Mouse (Mus musculus) right cerebral cortex, adult 18-20 months (tissue): ENCODE data around the gene Gm20388.

Experiments used
- DNase-seq: peaks from one replicate; pipeline ENCODE4 v3.0.0; 2022; ENCODE audit warnings: mixed read lengths

Gene Gm20388

GRCm38 (mm10) chr8:122134121-122134529, 2223.5 kb downstream of the Gm20388 start:
- DNase-seq: no peak

DNA sequence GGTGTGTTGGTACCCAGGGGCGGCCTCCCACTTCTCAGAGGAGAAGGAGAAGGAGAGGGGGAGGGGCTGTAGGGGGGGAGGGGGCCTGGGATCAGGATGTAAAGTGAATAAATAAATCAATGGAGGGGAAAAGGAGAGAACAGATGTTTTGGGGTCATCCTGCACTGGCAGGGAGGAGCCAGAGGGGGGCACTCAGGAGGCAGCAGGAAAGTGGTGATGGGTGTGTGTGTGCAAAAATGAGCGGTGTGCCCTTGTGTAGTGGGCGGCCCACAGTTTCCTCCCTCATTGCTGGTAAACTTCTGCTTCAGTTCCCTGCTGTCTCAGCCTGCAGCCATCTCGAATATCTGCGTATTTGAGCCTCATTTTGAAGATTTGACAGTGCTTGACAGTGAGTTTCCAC, 2224.9 kb downstream of the Gm20388 start:
- peak; percentile 48 for DNase-seq

GRCm38 (mm10) chr8:122139784-122140183, 2229.1 kb downstream of the Gm20388 start:
- DNase-seq: peak; percentile 29

- DNase-seq: no peak
These were observed 2229.8 kb downstream of the Gm20388 start for GRCm38 (mm10) chr8:122140411-122140810.

- DNase-seq: no peak
These were observed 2231.8 kb downstream of the Gm20388 start for GRCm38 (mm10) chr8:122142428-122142827.

GRCm38 (mm10) chr8:122143231-122143630, 2232.6 kb downstream of the Gm20388 start:
- DNase-seq: no peak

DNA sequence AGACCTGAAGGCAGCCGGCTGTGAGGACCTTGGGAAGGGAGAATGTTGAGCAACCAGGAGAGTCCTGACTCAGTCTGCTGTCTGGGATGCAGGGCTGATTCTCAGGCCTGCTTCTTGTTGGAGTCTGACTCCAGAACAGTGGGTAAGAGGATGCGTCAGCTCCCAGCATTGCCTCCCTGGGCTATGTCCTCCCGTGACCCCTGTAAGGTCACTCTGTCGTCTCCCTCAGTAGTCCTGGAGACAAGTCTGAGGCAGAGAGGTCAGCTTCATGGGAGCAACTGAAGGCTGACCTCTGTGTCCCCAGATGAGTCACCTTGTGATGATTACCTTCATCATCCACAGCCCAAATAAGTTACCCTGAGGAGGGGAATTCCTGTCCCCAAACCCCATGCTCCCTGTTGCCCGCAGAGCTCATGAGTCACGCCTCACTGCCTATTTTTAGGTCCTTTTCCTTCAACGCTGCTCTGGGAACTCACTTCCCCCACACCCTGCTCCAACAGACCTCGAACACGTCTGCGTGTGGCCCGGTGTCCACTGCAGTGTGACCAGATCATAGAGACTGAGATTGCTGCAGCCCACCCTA, 2234.2 kb downstream of the Gm20388 start:
- peak; percentile 39 for DNase-seq

DNA sequence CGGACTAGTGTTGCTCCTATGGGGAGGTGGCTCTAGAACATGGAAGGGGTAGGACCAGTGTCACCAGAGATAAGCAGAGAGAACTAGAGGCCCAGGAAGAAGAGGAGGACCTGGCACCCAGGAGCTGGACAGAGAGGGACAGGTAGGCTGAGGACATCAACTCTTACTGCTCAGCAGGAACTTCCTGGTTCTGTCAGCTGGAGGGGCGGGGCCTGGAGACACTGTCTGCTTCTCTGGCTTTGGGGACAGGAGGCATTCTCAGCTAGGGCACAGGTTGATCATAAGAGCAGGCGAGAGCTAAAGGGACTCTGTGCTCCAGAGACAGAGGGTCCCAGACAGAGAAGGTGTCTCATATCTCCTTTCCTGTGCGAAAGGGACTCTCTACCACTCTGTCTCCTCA, 2238.4 kb downstream of the Gm20388 start:
- no peak for DNase-seq

- no peak for DNase-seq
These were observed 2239.0 kb downstream of the Gm20388 start for GRCm38 (mm10) chr8:122149606-122150005.

DNA sequence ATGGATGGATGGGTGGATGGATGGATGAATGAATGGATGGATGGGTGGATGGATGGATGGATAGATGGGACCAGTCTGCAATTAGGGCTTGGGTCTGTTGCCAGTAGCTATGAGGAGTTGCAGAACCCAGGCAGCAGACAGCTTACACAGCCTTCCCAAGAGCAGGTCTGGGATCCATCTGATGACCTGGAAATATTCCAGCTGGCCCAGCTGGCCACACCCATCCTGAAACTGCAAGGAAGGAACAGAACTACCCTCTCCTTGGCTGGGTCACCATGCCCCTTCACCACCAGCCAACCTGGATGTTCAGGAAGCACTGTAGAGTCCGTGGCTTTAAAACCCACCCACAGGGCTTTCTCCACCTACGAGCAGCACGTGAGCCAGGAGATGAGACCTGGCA, 2240.9 kb downstream of the Gm20388 start:
- DNase-seq: no peak

DNA sequence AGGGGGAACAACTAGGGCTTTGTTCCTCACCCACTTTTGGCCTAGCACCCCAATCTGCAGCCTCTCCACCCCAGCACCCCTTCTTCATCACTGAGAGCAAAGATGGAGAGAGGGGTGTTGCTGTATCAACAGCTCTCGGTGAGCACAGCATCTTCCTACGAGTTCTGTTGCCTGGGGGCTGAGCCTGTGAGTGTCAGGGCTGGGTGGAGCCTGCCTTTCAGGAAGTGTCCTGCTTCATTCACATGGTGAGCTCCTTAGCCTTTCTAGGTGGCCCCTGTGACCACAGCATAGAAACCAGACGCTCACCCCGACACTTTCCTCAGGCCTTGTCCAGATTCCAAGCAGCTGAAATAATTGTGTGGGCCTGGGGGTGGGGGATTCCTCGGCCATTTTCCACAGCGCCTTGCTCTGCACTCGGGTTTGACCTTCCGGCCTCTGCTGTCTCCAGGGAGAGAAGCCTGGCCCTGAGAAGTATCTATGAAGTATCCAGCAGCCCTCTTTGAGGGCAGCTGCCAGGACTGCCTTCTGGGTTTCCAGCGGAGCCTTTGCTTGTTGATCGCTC, 2244.5 kb downstream of the Gm20388 start:
- DNase-seq: no peak

DNA sequence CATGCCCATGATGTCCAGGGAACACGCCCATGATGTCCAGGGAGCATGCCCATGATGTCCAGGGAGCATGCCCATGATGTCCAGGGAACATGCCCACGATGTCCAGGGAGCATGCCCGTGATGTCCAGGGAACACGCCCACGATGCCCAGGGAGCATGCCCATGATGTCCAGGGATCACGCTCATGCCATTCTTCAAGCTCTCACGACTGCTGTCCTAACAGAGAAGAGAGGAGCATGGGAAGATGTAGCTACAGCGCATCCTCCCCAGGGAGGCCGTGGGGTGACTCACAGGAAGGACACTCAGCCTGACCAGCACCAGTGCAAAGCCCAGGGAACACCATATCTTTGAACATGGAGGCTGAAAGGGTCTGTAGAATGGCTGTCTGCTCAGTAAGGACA, 2245.3 kb downstream of the Gm20388 start:
- no peak for DNase-seq

DNA sequence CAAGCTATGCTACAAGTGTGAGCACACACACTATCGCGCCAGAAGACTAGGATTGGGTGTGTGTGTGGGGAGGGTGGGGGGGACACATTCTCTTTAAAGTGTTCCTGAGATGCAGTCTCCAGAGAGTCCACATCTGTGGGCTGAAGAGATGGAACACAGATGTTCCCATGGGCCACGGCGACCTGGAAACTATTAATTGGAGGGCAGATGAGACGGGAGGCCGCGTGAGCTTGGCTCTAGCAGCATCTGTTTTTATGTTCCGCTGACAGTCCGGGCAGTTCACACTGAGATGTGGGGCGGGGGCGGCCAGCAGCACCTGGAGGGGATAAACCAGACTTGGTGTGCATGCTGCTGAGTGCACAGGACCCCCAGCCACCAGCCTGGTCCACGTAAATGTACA, 2247.0 kb downstream of the Gm20388 start:
- DNase-seq: no peak

GRCm38 (mm10) chr8:122160165-122160564, 2249.5 kb downstream of the Gm20388 start:
- DNase-seq: no peak

- DNase-seq: peak; percentile 54
These were observed 2252.4 kb downstream of the Gm20388 start for GRCm38 (mm10) chr8:122162992-122163391.

- no peak for DNase-seq
These were observed 2256.7 kb downstream of the Gm20388 start for GRCm38 (mm10) chr8:122167204-122167860.

- DNase-seq: no peak
These were observed 2258.8 kb downstream of the Gm20388 start for GRCm38 (mm10) chr8:122169446-122169845.

DNA sequence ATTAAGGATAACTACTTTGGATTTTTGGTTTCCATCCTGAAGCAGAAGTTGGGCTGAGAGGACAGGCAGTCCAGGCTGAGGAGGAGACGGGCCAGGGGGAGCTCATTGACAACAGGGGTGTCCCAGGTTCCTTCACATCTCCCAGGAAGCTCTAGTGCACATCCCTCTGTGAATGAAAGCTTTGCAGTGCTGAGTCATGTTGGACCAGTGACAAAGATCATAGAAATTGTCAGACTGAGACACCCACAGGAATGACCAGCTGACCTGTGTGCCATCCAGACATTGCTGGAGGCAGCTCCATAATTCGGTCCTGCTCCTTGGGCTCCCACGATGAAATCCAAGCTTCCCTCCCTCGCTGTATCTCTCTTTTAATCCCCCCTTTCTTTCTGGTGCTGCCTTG, 2261.2 kb downstream of the Gm20388 start:
- DNase-seq: no peak

GRCm38 (mm10) chr8:122174133-122174930, 2263.7 kb downstream of the Gm20388 start:
- DNase-seq: no peak

DNA sequence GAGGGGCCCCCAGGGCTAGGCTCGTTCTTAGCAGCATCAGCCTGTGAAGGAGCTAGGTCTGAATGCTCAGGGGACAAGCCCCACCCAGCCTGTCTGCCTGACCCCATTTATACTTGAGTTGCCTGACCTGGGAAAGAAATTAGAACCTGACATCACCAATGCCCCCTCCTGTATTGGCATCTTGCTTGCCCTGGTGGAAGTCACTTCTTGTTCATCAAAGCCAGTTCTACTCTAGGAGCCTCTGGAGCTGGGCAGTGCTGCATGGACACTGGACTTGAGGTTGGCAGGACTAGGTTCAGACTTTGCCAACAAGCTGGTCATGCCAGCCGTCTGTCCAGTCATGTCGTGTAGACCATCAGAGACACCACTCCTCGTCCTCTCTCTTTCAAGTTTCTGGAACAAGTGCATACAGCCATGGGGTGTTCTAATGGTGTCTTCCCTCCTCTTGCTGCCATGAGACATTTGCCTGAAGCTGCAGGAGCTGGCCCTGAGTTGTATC, 2267.8 kb downstream of the Gm20388 start:
- no peak for DNase-seq

GRCm38 (mm10) chr8:122179354-122179753, 2268.7 kb downstream of the Gm20388 start:
- DNase-seq: no peak

- no peak for DNase-seq
These were observed 2269.5 kb downstream of the Gm20388 start for GRCm38 (mm10) chr8:122180116-122180515.

- DNase-seq: peak; percentile 67
These were observed 2270.8 kb downstream of the Gm20388 start for GRCm38 (mm10) chr8:122181414-122181813.
